Mouse (Mus musculus): ENCODE data around the gene Izumo2. TPM values are rescaled to one million over a fixed set of nuclear protein-coding genes. Genes with fewer than 3 reads are reported as not detected.

The Izumo2 gene
- polyA plus RNA-seq (2014; fragmentation: Nextera tagmentation; extraction: Ambion mirVana), result not detected in 2 replicates

DNA sequence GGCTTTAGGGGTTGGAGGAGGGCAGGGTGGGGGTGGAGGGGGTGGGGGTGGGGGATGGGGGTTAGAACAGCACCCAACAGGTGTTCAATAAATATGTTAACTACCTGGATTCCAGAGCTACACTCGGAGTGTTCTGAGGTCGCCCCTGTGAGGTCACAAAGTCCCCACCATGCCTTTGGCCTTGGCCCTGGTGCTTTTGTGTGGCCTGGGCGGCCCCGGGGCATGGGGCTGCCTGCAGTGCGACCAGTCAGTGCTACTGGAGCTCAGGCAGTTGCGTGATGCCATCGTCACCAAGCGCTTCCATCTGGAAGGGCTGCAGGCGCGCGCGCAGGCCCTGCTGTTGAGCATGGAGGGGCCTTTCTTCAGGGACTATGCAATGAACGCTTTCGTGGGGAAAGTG is at the start of gene Izumo2:
Izumo2 (plus strand) TSS at position 169 of the 400 bp plus-strand sequence.
- no peak within 1 kb of the TSS for H3K4me3 ChIP-seq (ENCODE audit: low read depth, low read length)
- no peak within 1 kb of the TSS for H3K4me2 ChIP-seq (ENCODE audit: low read length)
- H3K4me1 ChIP-seq (ENCODE audit: control insufficient read depth, insufficient read depth, low read length), result no peaks in the 10 kb centered on the region
- no peaks in the 10 kb centered on the region for H3K9me3 ChIP-seq (replicated peaks; ENCODE audit: control insufficient read depth, low read length)
- 77% methylated on average over 14 of the region's 14 CpGs for WGBS
- DNase-seq (ENCODE audit: low spot score) (no peak), ATAC-seq (no peak)
- no peak within 1 kb of the TSS for H3K27ac ChIP-seq (ENCODE audit: low read depth, low read length)
- H3K27me3 ChIP-seq (replicated peaks; ENCODE audit: control insufficient read depth, insufficient read depth, low read length), result no peaks in the 10 kb centered on the region
- H3K36me3 ChIP-seq (ENCODE audit: control insufficient read depth, insufficient read depth, low read length), result no peaks in the 10 kb centered on the region
- no peak within 1 kb of the TSS for H3K9ac ChIP-seq (ENCODE audit: low read length)

DNA sequence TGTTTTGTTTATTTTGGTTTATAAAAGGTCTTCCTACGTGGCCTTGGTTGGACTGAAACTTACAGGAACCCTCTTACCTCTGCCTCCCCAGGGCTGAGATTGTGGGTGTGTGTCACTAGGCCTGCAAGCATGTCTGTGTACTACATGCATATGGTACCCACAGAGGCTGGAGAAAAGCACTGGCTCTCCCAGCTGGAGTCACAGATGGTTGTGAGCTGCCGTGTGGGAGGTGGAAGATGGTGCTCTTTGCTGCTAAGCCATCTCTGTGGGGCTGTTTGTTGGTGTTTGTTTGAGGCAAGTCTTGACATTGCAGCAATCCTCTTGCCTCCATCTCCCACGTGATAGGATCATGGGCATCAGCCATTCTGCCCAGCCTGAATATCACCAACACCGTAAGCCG is 47.3 kb upstream of the Izumo2 start:
- H3K4me2 ChIP-seq (ENCODE audit: low read length), result no peak overlapping the region
- no peaks in the 10 kb centered on the region for H3K36me3 ChIP-seq (ENCODE audit: control insufficient read depth, insufficient read depth, low read length)
- H3K27ac ChIP-seq (ENCODE audit: low read depth, low read length), result no peak overlapping the region
- H3K9ac ChIP-seq (ENCODE audit: low read length), result no peak overlapping the region
- 75% methylated on average over 5 of the region's 5 CpGs for WGBS
- peak; percentile 32 for DNase-seq (ENCODE audit: low spot score)
- H3K4me1 ChIP-seq (ENCODE audit: control insufficient read depth, insufficient read depth, low read length), result no peaks in the 10 kb centered on the region
- no peak for ATAC-seq
- H3K4me3 ChIP-seq (ENCODE audit: low read depth, low read length), result no peak overlapping the region
- no peaks in the 10 kb centered on the region for H3K27me3 ChIP-seq (replicated peaks; ENCODE audit: control insufficient read depth, insufficient read depth, low read length)
- no peaks in the 10 kb centered on the region for H3K9me3 ChIP-seq (replicated peaks; ENCODE audit: control insufficient read depth, low read length)

DNA sequence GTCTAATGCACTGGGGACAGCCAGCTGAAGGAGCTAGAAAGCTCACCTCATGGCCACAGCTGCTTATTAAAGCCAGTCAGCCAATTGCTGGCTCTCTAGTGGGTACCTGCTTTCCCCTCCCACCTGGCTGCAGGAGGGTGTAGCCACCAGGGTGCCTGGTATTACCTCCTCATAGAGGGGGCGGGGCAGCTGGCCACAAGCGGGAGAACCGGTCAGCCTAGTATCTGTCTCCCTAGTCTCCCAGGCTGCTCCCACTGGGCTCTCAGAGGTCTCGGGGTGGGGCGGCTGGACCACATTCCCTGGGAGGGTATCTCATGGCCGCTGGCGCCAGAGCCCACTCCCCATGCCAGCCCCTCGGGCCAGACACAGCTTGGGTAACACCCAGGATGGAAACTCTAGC is 46.4 kb upstream of the Izumo2 start:
- Histone ChIP-seq H3K27me3 (replicated peaks; ENCODE audit: control insufficient read depth, insufficient read depth, low read length) (no peaks in the 10 kb centered on the region), H3K4me1 (ENCODE audit: control insufficient read depth, insufficient read depth, low read length) (no peaks in the 10 kb centered on the region), H3K36me3 (ENCODE audit: control insufficient read depth, insufficient read depth, low read length) (no peaks in the 10 kb centered on the region), H3K9me3 (replicated peaks; ENCODE audit: control insufficient read depth, low read length) (no peaks in the 10 kb centered on the region), H3K4me2 (ENCODE audit: low read length) (no peak overlapping the region), H3K27ac (ENCODE audit: low read depth, low read length) (no peak overlapping the region), H3K4me3 (ENCODE audit: low read depth, low read length) (no peak overlapping the region), H3K9ac (ENCODE audit: low read length) (no peak overlapping the region)
- WGBS, result 11% methylated on average over 8 of the region's 8 CpGs
- DNase-seq (ENCODE audit: low spot score), result no peak
- ATAC-seq, result no peak

DNA sequence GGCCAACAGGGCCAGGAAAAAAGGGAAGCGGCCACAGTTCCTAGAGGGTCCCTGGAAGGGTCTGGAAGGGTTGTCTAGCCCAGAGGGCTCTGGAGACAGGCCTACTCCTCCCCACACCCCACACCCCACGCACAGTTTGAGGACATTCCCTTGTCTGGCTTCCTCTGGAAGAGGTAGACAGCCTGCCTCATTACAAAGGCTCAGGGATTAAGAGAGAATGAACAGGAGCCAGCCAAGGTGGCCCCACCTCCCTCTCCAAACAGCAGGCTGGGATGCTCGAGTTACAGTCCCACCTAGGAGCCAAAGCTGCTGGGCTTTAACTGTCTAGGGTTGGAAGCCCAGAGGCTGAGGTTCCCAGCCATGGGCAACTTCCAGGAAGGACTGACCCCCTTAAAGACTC is 46.0 kb upstream of the Izumo2 start:
- ATAC-seq (no peak), DNase-seq (ENCODE audit: low spot score) (no peak)
- Histone ChIP-seq H3K4me1 (ENCODE audit: control insufficient read depth, insufficient read depth, low read length) (no peaks in the 10 kb centered on the region), H3K9ac (ENCODE audit: low read length) (no peak overlapping the region), H3K27ac (ENCODE audit: low read depth, low read length) (no peak overlapping the region), H3K36me3 (ENCODE audit: control insufficient read depth, insufficient read depth, low read length) (no peaks in the 10 kb centered on the region), H3K27me3 (replicated peaks; ENCODE audit: control insufficient read depth, insufficient read depth, low read length) (no peaks in the 10 kb centered on the region), H3K4me3 (ENCODE audit: low read depth, low read length) (no peak overlapping the region), H3K4me2 (ENCODE audit: low read length) (no peak overlapping the region), H3K9me3 (replicated peaks; ENCODE audit: control insufficient read depth, low read length) (no peaks in the 10 kb centered on the region)
- 7% methylated on average over 3 of the region's 3 CpGs for WGBS

DNA sequence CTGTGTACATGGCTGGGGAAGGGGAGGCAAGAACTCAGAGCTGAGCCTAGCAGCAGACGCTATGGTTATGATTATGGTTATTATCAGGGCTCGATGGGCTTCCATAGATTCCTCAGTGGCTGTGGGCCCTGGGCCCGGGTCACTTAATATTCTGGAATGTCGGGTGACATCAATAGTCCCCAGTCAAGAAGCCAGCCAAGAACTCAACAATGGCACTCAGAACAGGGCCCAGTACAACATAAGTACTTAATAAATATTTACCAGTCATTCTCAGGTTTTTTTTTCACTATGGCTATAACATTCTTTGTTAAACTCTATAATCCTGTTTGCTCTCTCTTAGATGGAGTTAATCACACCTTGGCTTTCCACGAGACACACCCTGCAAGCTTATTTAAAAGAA is 45.0 kb upstream of the Izumo2 start:
- no peak overlapping the region for H3K9ac ChIP-seq (ENCODE audit: low read length)
- H3K27me3 ChIP-seq (replicated peaks; ENCODE audit: control insufficient read depth, insufficient read depth, low read length), result no peaks in the 10 kb centered on the region
- no peak for ATAC-seq
- no peak overlapping the region for H3K4me2 ChIP-seq (ENCODE audit: low read length)
- H3K36me3 ChIP-seq (ENCODE audit: control insufficient read depth, insufficient read depth, low read length), result no peaks in the 10 kb centered on the region
- no peaks in the 10 kb centered on the region for H3K9me3 ChIP-seq (replicated peaks; ENCODE audit: control insufficient read depth, low read length)
- no peak overlapping the region for H3K27ac ChIP-seq (ENCODE audit: low read depth, low read length)
- H3K4me3 ChIP-seq (ENCODE audit: low read depth, low read length), result no peak overlapping the region
- 78% methylated on average over 5 of the region's 5 CpGs for WGBS
- DNase-seq (ENCODE audit: low spot score), result no peak
- H3K4me1 ChIP-seq (ENCODE audit: control insufficient read depth, insufficient read depth, low read length), result no peaks in the 10 kb centered on the region

DNA sequence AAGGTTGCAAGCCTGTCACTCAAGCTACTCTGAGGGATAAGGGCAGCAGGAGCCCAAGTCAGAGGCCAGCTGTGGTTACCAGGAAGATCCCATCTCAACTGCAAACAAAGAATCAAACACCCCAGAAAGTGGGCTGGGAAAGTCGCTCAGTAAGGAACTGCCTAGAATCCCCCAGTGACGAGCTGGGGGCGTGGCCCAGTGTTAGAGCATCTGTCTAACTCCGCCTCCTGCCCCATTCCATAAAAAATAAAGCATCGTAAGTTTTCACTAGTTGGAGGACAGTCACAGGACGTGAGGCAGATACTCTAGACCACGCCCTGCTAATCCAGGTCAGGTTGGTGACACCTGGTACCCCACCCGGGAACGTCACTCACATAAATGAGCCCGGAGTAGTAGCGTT is 43.8 kb upstream of the Izumo2 start:
- WGBS, result 39% methylated on average over 11 of the region's 11 CpGs
- 0 out of 2 replicates have a peak, but pooled peaks cover 3% of the 10 kb centered on the region for H3K27me3 ChIP-seq (replicated peaks; ENCODE audit: control insufficient read depth, insufficient read depth, low read length)
- DNase-seq (ENCODE audit: low spot score) (no peak), ATAC-seq (no peak)
- no peaks in the 10 kb centered on the region for H3K9me3 ChIP-seq (replicated peaks; ENCODE audit: control insufficient read depth, low read length)
- no peak overlapping the region for H3K9ac ChIP-seq (ENCODE audit: low read length)
- no peaks in the 10 kb centered on the region for H3K4me1 ChIP-seq (ENCODE audit: control insufficient read depth, insufficient read depth, low read length)
- no peak overlapping the region for H3K4me2 ChIP-seq (ENCODE audit: low read length)
- H3K27ac ChIP-seq (ENCODE audit: low read depth, low read length), result no peak overlapping the region
- H3K36me3 ChIP-seq (ENCODE audit: control insufficient read depth, insufficient read depth, low read length), result no peaks in the 10 kb centered on the region
- no peak overlapping the region for H3K4me3 ChIP-seq (ENCODE audit: low read depth, low read length)

DNA sequence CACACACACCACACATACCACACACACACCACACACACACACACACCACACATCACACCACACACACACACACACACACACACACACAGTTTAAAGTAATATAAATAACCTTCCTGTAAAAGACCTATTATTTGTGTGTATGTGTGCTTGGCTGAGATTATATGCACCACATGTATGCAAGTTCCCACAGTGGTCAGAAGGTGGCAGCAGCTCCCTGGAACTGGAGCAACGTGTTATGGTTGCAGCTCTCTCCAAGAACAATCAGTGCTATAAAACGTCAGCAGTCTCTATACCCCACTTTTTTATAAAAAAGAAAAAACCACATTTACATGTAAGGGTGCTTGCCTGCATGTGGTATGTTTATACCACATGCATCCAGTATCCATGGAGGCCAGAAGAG is 42.1 kb upstream of the Izumo2 start:
- Histone ChIP-seq H3K4me1 (ENCODE audit: control insufficient read depth, insufficient read depth, low read length) (peaks cover 10% of the 10 kb centered on the region), H3K9me3 (replicated peaks; ENCODE audit: control insufficient read depth, low read length) (no peaks in the 10 kb centered on the region), H3K4me3 (ENCODE audit: low read depth, low read length) (no peak overlapping the region), H3K27ac (ENCODE audit: low read depth, low read length) (no peak overlapping the region), H3K4me2 (ENCODE audit: low read length) (no peak overlapping the region), H3K27me3 (replicated peaks; ENCODE audit: control insufficient read depth, insufficient read depth, low read length) (peaks cover 8% of the 10 kb centered on the region; the same call in 1 of the 2 replicates), H3K36me3 (ENCODE audit: control insufficient read depth, insufficient read depth, low read length) (no peaks in the 10 kb centered on the region), H3K9ac (ENCODE audit: low read length) (no peak overlapping the region)
- WGBS, result 84% methylated on average over 2 of the region's 2 CpGs
- DNase-seq (ENCODE audit: low spot score), result no peak
- no peak for ATAC-seq

DNA sequence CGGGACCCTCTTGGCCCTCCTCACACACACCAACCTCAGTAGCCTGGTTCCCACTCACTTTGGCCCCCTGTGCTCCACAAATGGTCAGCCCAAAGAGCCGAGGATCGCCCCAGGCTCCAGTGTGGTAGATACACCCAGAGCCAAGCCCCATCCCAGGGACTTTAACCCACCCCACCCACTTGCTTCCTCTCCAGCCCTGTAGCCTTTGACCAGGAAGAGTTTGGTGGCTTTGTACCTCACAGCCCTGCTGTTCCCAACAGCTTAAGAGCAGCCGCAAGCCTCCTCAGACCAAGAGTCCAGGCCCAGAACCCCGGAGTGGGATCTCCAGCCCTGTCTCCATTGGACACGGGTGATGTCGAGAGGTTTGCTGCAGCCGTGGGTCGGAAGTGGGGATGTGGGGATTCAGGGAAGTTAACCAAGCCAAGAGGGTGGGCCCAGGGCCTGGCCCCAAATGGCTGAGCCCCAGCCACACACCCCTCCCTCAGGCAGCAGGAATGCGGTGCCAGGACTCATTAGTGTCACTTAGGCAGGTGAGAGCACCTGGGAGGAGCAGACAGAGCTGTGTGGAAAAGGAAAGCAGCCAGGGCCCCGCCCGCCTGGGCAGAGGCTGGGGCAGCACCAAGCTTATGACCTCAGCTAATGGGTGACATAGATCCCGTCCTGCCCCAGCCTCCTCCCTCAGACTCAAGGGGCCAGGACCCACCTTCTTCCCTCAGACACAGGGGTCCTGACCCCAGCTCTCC is 40.4 kb upstream of the Izumo2 start:
- Histone ChIP-seq H3K27ac (ENCODE audit: low read depth, low read length) (no peak overlapping the region), H3K9me3 (replicated peaks; ENCODE audit: control insufficient read depth, low read length) (no peaks in the 10 kb centered on the region), H3K4me3 (ENCODE audit: low read depth, low read length) (no peak overlapping the region), H3K4me1 (ENCODE audit: control insufficient read depth, insufficient read depth, low read length) (peaks cover 12% of the 10 kb centered on the region), H3K27me3 (replicated peaks; ENCODE audit: control insufficient read depth, insufficient read depth, low read length) (peaks cover 8% of the 10 kb centered on the region; the same call in 1 of the 2 replicates), H3K4me2 (ENCODE audit: low read length) (no peak overlapping the region), H3K9ac (ENCODE audit: low read length) (no peak overlapping the region), H3K36me3 (ENCODE audit: control insufficient read depth, insufficient read depth, low read length) (no peaks in the 10 kb centered on the region)
- no peak for ATAC-seq
- 66% methylated on average over 13 of the region's 13 CpGs for WGBS
- DNase-seq (ENCODE audit: low spot score), result no peak

DNA sequence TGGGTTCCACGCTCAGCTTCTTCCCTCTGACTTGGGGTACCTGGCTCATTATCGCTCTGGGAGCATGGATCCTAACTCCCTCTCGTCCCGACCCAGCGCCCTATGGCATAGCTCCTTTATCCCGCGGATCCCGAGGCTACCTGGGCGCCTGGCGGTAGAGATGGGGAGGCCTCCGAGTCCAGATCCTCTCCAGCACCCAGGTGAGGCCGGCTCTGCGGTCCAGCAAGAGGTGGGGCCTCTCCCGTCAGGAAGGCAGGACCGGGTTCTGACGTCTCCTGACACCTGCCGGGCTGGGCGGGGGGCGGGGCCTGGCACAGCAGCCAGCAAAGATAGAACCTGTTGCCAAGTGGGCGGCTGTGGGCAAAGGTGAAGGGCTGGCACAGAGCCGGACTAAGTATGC is 39.4 kb upstream of the Izumo2 start:
- H3K9ac ChIP-seq (ENCODE audit: low read length), result no peak overlapping the region
- DNase-seq (ENCODE audit: low spot score), result no peak
- H3K36me3 ChIP-seq (ENCODE audit: control insufficient read depth, insufficient read depth, low read length), result no peaks in the 10 kb centered on the region
- H3K27ac ChIP-seq (ENCODE audit: low read depth, low read length), result no peak overlapping the region
- 11% methylated on average over 21 of the region's 21 CpGs for WGBS
- no peak for ATAC-seq
- no peaks in the 10 kb centered on the region for H3K9me3 ChIP-seq (replicated peaks; ENCODE audit: control insufficient read depth, low read length)
- H3K4me2 ChIP-seq (ENCODE audit: low read length), result no peak overlapping the region
- peaks cover 12% of the 10 kb centered on the region for H3K4me1 ChIP-seq (ENCODE audit: control insufficient read depth, insufficient read depth, low read length)
- H3K4me3 ChIP-seq (ENCODE audit: low read depth, low read length), result no peak overlapping the region
- peaks cover 8% of the 10 kb centered on the region; the same call in 1 of the 2 replicates for H3K27me3 ChIP-seq (replicated peaks; ENCODE audit: control insufficient read depth, insufficient read depth, low read length)

All from forebrain, embryonic 14.5 days (tissue).